Mouse (Mus musculus) thymus, adult 2 months (tissue): ENCODE data around the gene Man1c1.

ENCODE experiments used
- CTCF ChIP-seq: fragments of 200-500 bp; IDR thresholded peaks from 2 replicates; pipeline ENCODE4 v1.5.1; 2012; ENCODE audit warnings: mild to moderate bottlenecking, control low read depth, low read length, moderate library complexity, borderline replicate concordance; ENCODE audit not compliant: control insufficient read depth, poor library complexity, insufficient read depth; ENCODE audit errors: extremely low read depth
- POLR2A ChIP-seq: fragments of 200-500 bp; IDR thresholded peaks from 2 replicates; pipeline ENCODE4 v1.6.1; 2012; ENCODE audit warnings: mild to moderate bottlenecking, low read length, control low read depth, moderate library complexity; ENCODE audit not compliant: control insufficient read depth, poor library complexity, insufficient read depth; ENCODE audit errors: extremely low read depth

GRCm38 (mm10) chr4:134564093-134564492 lies 140.0 kb downstream of the Man1c1 start:
- no peak for TF ChIP-seq POLR2A
- TF ChIP-seq CTCF, result no peak
